Mouse (Mus musculus): ENCODE measurements at regions not wholly inside any gene's neighbourhood (a gene's known extent, or its start where the extent isn't known, plus 50 kb on each side); places are given as distances from the start of the nearest gene placed in this dataset.

GRCm38 (mm10) chr1:151098763-151099162 lies 83.6 kb upstream of the Gm47985 start:
- H3K9me3 ChIP-seq (replicated peaks), result no peaks in the 10 kb centered on the region
- peaks cover 19% of the 10 kb centered on the region for H3K4me1 ChIP-seq
- H3K27me3 ChIP-seq (ENCODE audit: low read depth, poor library complexity, severe bottlenecking), result no peaks in the 10 kb centered on the region
- H3K27ac ChIP-seq, result no peak overlapping the region
- H3K4me3 ChIP-seq, result no peak overlapping the region
- 84% methylated on average over 1 of the region's 1 CpGs for WGBS
- no peaks in the 10 kb centered on the region for H3K36me3 ChIP-seq
- no peak for DNase-seq (ENCODE audit: low spot score)

- WGBS, result 74% methylated on average over 12 of the region's 12 CpGs
- no peak overlapping the region for H3K27ac ChIP-seq
Observed at GRCm38 (mm10) chr1:151100565-151101483, 81.5 kb upstream of the Gm47985 start.

DNA sequence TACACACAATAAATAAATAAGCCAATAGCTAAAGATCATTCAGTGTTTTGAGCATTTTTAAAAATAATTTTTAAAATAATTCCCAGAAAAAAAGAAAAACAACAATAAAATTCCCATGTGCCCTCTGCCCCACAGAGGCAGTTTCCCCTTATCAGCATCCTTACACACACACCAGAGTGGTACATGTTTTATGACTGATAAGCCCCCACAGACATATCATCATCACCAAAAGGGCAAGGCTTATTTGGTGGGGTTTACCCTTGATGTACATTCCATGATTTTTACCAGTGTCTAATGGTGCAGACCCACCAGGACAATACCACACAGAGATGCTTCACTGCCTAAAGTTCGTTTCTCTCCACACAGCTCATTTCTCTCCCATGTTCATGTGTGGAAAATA lies 80.8 kb upstream of the Gm47985 start:
- no peak overlapping the region for H3K4me3 ChIP-seq
- 88% methylated on average over 1 of the region's 1 CpGs for WGBS
- H3K9me3 ChIP-seq (replicated peaks), result no peaks in the 10 kb centered on the region
- H3K27ac ChIP-seq, result no peak overlapping the region
- no peaks in the 10 kb centered on the region for H3K27me3 ChIP-seq (ENCODE audit: low read depth, poor library complexity, severe bottlenecking)
- H3K36me3 ChIP-seq, result no peaks in the 10 kb centered on the region
- peak; percentile 15 for DNase-seq (ENCODE audit: low spot score)
- peaks cover 11% of the 10 kb centered on the region for H3K4me1 ChIP-seq

More at GRCm38 (mm10) chr1:151100565-151101483, 81.5 kb upstream of the Gm47985 start:
- Histone ChIP-seq H3K4me1 (peaks cover 15% of the 10 kb centered on the region), H3K4me3 (no peak overlapping the region), H3K27me3 (ENCODE audit: low read depth, poor library complexity, severe bottlenecking) (no peaks in the 10 kb centered on the region), H3K9me3 (replicated peaks) (no peaks in the 10 kb centered on the region), H3K36me3 (no peaks in the 10 kb centered on the region)
- peak; percentile 27 for DNase-seq (ENCODE audit: low spot score)

GRCm38 (mm10) chr1:151102061-151102460 lies 80.3 kb upstream of the Gm47985 start:
- Histone ChIP-seq H3K9me3 (replicated peaks) (no peaks in the 10 kb centered on the region), H3K4me1 (peaks cover 11% of the 10 kb centered on the region), H3K27me3 (ENCODE audit: low read depth, poor library complexity, severe bottlenecking) (no peaks in the 10 kb centered on the region), H3K4me3 (no peak overlapping the region), H3K27ac (peak overlapping the region; percentile 36; the same call in 1 of the 2 replicates), H3K36me3 (no peaks in the 10 kb centered on the region)
- 83% methylated on average over 3 of the region's 3 CpGs for WGBS
- DNase-seq (ENCODE audit: low spot score), result peak; percentile 25

- Histone ChIP-seq H3K36me3 (no peaks in the 10 kb centered on the region), H3K27ac (0 out of 2 replicates have a peak overlapping the region, but pooled peaks have one; percentile 4), H3K4me1 (peaks cover 11% of the 10 kb centered on the region), H3K27me3 (ENCODE audit: low read depth, poor library complexity, severe bottlenecking) (no peaks in the 10 kb centered on the region), H3K4me3 (no peak overlapping the region), H3K9me3 (replicated peaks) (no peaks in the 10 kb centered on the region)
- DNase-seq (ENCODE audit: low spot score), result peak; percentile 36
- WGBS, result 74% methylated on average over 16 of the region's 16 CpGs
Observed at GRCm38 (mm10) chr1:151102646-151103391, 79.5 kb upstream of the Gm47985 start.

DNA sequence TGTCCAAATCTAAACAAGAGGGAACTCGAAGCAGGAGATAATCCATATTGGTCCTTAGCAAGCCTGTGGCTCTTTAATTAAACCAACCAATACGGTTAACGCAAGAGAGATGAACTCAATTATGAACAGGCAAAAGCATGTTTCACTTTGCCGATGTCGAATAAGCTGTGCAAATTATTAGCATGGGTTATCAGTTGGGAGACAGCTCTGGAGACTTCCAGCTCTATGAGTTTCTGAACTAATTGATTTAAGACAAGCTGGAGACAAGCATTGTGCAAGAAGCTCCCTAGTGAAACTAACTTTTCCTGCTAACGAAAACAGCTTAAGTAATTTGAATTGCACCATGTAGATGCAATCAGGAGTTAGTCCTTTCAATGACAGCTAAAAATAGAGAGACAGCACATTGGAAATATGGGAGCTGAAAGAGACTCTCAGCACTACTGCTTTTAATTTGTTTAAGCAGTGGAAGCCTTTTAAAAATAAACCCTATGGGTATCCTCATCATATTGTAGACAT lies 78.8 kb upstream of the Gm47985 start:
- Histone ChIP-seq H3K4me1 (peaks cover 11% of the 10 kb centered on the region), H3K4me3 (no peak overlapping the region), H3K9me3 (replicated peaks) (no peaks in the 10 kb centered on the region), H3K27me3 (ENCODE audit: low read depth, poor library complexity, severe bottlenecking) (no peaks in the 10 kb centered on the region), H3K27ac (no peak overlapping the region), H3K36me3 (no peaks in the 10 kb centered on the region)
- no peak for DNase-seq (ENCODE audit: low spot score)
- 81% methylated on average over 6 of the region's 6 CpGs for WGBS

DNA sequence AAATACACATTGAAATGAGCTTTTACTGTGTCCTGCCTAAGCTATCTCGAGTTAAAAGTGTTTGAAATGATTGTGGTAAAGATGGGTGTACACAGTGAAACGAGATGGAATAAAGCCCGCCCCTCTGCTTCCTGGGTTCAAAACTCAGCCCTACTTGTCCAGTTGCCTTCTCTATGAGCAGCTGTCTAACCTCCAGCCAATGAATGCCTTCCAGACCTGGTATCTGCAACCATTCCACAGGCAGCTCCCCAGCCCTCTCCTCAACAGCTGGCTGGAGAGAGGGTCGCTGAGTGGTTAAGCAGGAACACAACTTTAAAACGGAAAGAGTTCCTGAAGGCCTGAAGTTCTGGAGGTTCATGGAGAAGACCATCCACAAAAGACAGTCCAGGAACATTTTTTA lies 78.0 kb upstream of the Gm47985 start:
- 87% methylated on average over 5 of the region's 5 CpGs for WGBS
- no peak overlapping the region for H3K27ac ChIP-seq
- peak; percentile 26 for DNase-seq (ENCODE audit: low spot score)

GRCm38 (mm10) chr1:151104806-151105205 lies 77.5 kb upstream of the Gm47985 start:
- peak; percentile 13 for DNase-seq (ENCODE audit: low spot score)
- Histone ChIP-seq H3K36me3 (no peaks in the 10 kb centered on the region), H3K4me1 (peaks cover 11% of the 10 kb centered on the region), H3K27me3 (ENCODE audit: low read depth, poor library complexity, severe bottlenecking) (no peaks in the 10 kb centered on the region), H3K27ac (no peak overlapping the region), H3K4me3 (no peak overlapping the region), H3K9me3 (replicated peaks) (no peaks in the 10 kb centered on the region)
- WGBS, result 97% methylated on average over 2 of the region's 2 CpGs

More for the DNA sequence above, 78.0 kb upstream of the Gm47985 start:
- Histone ChIP-seq H3K27me3 (ENCODE audit: low read depth, poor library complexity, severe bottlenecking) (no peaks in the 10 kb centered on the region), H3K4me3 (no peak overlapping the region), H3K4me1 (peaks cover 11% of the 10 kb centered on the region), H3K9me3 (replicated peaks) (no peaks in the 10 kb centered on the region), H3K36me3 (no peaks in the 10 kb centered on the region)

GRCm38 (mm10) chr1:151105251-151105650 lies 77.1 kb upstream of the Gm47985 start:
- no peaks in the 10 kb centered on the region for H3K9me3 ChIP-seq (replicated peaks)
- no peak overlapping the region for H3K27ac ChIP-seq
- no peaks in the 10 kb centered on the region for H3K36me3 ChIP-seq
- WGBS, result 73% methylated on average over 3 of the region's 3 CpGs
- H3K27me3 ChIP-seq (ENCODE audit: low read depth, poor library complexity, severe bottlenecking), result no peaks in the 10 kb centered on the region
- no peak overlapping the region for H3K4me3 ChIP-seq
- peak; percentile 19 for DNase-seq (ENCODE audit: low spot score)
- peaks cover 11% of the 10 kb centered on the region for H3K4me1 ChIP-seq

DNA sequence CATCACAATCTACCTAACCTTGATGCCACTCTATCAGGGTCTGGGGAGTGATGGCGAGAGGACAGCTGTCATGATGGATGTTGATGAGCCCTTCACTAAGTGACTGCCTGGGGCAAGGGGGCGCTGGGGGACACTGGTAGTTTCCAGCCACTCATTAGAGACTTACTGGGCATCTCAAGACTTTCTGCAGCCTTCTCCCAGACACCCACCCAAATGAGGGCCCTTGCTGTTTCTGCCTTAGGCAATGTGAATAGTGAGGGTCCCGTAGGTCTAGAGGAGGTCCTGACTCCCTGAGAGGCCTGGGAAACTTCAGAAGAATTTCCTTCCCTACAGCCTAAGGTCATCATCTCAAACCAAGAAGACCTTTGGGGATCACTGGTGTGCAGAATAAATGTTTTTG lies 74.9 kb upstream of the Gm47985 start:
- no peaks in the 10 kb centered on the region for H3K9me3 ChIP-seq (replicated peaks)
- 74% methylated on average over 3 of the region's 3 CpGs for WGBS
- H3K4me1 ChIP-seq, result peaks cover 14% of the 10 kb centered on the region
- peak; percentile 24 for DNase-seq (ENCODE audit: low spot score)
- no peaks in the 10 kb centered on the region for H3K27me3 ChIP-seq (ENCODE audit: low read depth, poor library complexity, severe bottlenecking)
- H3K27ac ChIP-seq, result no peak overlapping the region
- H3K4me3 ChIP-seq, result no peak overlapping the region
- H3K36me3 ChIP-seq, result no peaks in the 10 kb centered on the region

DNA sequence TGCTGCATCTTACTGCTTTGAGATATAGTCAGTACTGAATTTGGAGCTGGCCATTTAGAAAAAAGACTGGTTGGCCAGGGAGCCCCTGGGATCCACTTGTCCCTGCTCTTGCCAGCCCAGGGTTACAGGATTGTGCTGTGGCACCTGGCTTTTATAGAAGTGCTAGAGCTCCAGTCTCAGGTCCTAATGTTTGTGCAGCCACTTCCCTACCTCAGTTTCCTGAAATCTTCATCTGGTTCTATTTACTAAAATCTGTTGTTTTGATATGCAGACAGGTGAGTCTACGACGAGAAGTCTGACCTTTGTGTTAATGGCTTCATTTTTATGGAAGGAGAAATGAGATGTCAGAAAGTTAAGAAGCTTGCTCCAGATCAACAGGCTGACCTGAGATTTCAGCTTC lies 73.0 kb upstream of the Gm47985 start:
- Histone ChIP-seq H3K36me3 (no peaks in the 10 kb centered on the region), H3K27me3 (ENCODE audit: low read depth, poor library complexity, severe bottlenecking) (no peaks in the 10 kb centered on the region), H3K4me3 (no peak overlapping the region), H3K9me3 (replicated peaks) (no peaks in the 10 kb centered on the region), H3K4me1 (peaks cover 14% of the 10 kb centered on the region), H3K27ac (no peak overlapping the region)
- DNase-seq (ENCODE audit: low spot score), result no peak
- WGBS, result 74% methylated on average over 2 of the region's 2 CpGs

- H3K4me1 ChIP-seq, result peaks cover 14% of the 10 kb centered on the region
- no peak overlapping the region for H3K4me3 ChIP-seq
- H3K27me3 ChIP-seq (ENCODE audit: low read depth, poor library complexity, severe bottlenecking), result no peaks in the 10 kb centered on the region
- H3K9me3 ChIP-seq (replicated peaks), result no peaks in the 10 kb centered on the region
- H3K36me3 ChIP-seq, result no peaks in the 10 kb centered on the region
- peak; percentile 27 for DNase-seq (ENCODE audit: low spot score)
- H3K27ac ChIP-seq, result no peak overlapping the region
- WGBS, result 70% methylated on average over 4 of the region's 4 CpGs
Observed at GRCm38 (mm10) chr1:151110412-151110811, 71.9 kb upstream of the Gm47985 start.

GRCm38 (mm10) chr1:151111683-151112082 lies 70.7 kb upstream of the Gm47985 start:
- Histone ChIP-seq H3K36me3 (no peaks in the 10 kb centered on the region), H3K9me3 (replicated peaks) (no peaks in the 10 kb centered on the region), H3K27ac (no peak overlapping the region), H3K27me3 (ENCODE audit: low read depth, poor library complexity, severe bottlenecking) (no peaks in the 10 kb centered on the region), H3K4me1 (peaks cover 14% of the 10 kb centered on the region), H3K4me3 (no peak overlapping the region)
- WGBS, result 64% methylated on average over 6 of the region's 6 CpGs
- DNase-seq (ENCODE audit: low spot score), result peak; percentile 22

All from limb, embryonic 10.5 days (tissue).